ENCODE assay signal across 8 mouse cellular contexts in the genomic region with DNA sequence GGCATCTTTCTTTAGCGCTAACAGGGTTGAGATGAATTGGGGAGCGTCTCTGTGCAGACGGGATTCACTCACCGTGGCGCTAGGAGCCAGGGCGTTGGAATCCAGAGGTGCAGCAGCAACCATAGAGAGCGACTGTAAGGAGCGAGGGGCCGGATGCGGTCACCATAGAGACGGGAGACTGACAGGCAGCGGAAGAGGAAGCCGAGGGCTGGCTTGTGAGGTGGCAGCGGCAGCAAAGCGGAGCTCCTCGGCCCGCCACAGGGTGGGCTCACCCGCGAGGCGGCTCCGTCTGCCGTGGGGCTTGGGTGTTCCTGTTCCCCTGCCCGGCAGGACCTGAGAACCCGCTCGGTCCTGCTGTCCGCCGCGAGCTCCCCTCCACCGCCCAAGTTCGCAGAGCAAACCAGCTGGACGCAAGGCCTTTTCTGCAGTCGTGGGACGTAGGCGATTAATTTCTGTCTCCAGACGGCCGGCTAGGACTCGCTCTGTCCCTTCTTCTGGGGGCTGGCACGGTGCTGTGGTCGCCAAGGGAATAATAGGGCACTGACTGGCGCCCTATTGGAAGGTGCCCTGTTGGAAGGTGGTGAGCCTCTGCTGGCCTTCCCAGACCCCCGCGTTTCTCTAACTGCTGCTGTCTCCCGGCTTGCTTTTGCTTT. TPM values are rescaled to one million over a fixed set of nuclear protein-coding genes. Genes with fewer than 3 reads are reported as not detected.
DNase-seq lines count a peak whose midpoint lies in the region; ATAC-seq and TF ChIP-seq lines count a peak whose summit lies in the region.

Gene Chpf2 (plus strand): TSS at position 195 of the 653 bp plus-strand sequence.

- peak; percentile 59; the same call in 1 of the 2 replicates for ATAC-seq in heart, embryonic 13.5 days (ENCODE audit: extremely low read depth, insufficient number of reproducible peaks, low FRiP score, low TSS enrichment)
- peak; percentile 82 for ATAC-seq in kidney, postnatal 0 days (replicated peaks; ENCODE audit: low FRiP score, low read depth)
- peak; percentile 83 for ATAC-seq in liver, embryonic 15.5 days (ENCODE audit: insufficient read depth)
- ATAC-seq in neural tube, embryonic 12.5 days (ENCODE audit: low FRiP score, low read depth) = peak; percentile 90

- peak; percentile 83 for DNase-seq in CH12.LX (ENCODE audit: extremely low read depth)
- peak; percentile 96 for DNase-seq in brain, embryonic 14.5 days (ENCODE audit: low read depth)
- DNase-seq in kidney, postnatal 0 days (ENCODE audit: low spot score) = peak; percentile 95

- TF ChIP-seq EP300 in CH12.LX (IDR thresholded peaks at IDR 0.05; ENCODE audit: low read length) = no peak

- H3K4me2 ChIP-seq in CH12.LX (ENCODE audit: insufficient read depth, low read depth, poor library complexity, severe bottlenecking) = peak within 1 kb of the TSS; percentile 51
- peak within 1 kb of the TSS; percentile 90 for H3K4me2 ChIP-seq in heart, embryonic 13.5 days
- H3K4me2 ChIP-seq in kidney, postnatal 0 days (ENCODE audit: low read length) = peak within 1 kb of the TSS; percentile 81
- peak within 1 kb of the TSS; percentile 77 for H3K4me2 ChIP-seq in liver, embryonic 15.5 days
- H3K4me2 ChIP-seq in neural tube, embryonic 12.5 days (replicated peaks) = peak within 1 kb of the TSS; percentile 89

- H3K36me3 ChIP-seq in CH12.LX (replicated peaks in 1 of 2; ENCODE audit: control insufficient read depth in 1 of 2, insufficient read depth in 1 of 2, low read length in 1 of 2) = peaks cover 35 to 39% of the 10 kb centered on the region in 2 experiments
- H3K36me3 ChIP-seq in erythroblast, embryonic 14.5 days (ENCODE audit: control insufficient read depth) = peaks cover 32% of the 10 kb centered on the region
- H3K36me3 ChIP-seq in heart, embryonic 13.5 days = peaks cover 35% of the 10 kb centered on the region
- peaks cover 9% of the 10 kb centered on the region; the same call in 1 of the 2 replicates for H3K36me3 ChIP-seq in kidney, postnatal 0 days (ENCODE audit: insufficient read depth, low read length)
- peaks cover 19% of the 10 kb centered on the region for H3K36me3 ChIP-seq in liver, embryonic 15.5 days (replicated peaks)
- peaks cover 24% of the 10 kb centered on the region for H3K36me3 ChIP-seq in neural tube, embryonic 12.5 days
- H3K36me3 ChIP-seq in testis, adult 2 months (ENCODE audit: control insufficient read depth, insufficient read depth, low read length) = no peaks in the 10 kb centered on the region

- no peak for TF ChIP-seq RAD21 in CH12.LX (IDR thresholded peaks at IDR 0.05; ENCODE audit: low read depth, low read length)

- under 1% methylated on average over 43 of the region's 43 CpGs for WGBS in heart, embryonic 13.5 days
- 0% methylated on average over 43 of the region's 43 CpGs for WGBS in kidney, postnatal 0 days
- WGBS in liver, embryonic 15.5 days (ENCODE audit: insufficient replicate concordance) = 0% methylated on average over 43 of the region's 43 CpGs
- under 1% methylated on average over 43 of the region's 43 CpGs for WGBS in neural tube, embryonic 12.5 days

- no peak for TF ChIP-seq CTCF in CH12.LX (conservative IDR thresholded peaks at IDR 0.05 in 1 of 2, IDR thresholded peaks at IDR 0.05 in 1 of 2; ENCODE audit: low read depth in 2 of 2, low read length in 2 of 2)
- no peak for TF ChIP-seq CTCF in brain, embryonic 14.5 days (IDR thresholded peaks at IDR 0.05; ENCODE audit: borderline replicate concordance, extremely low read depth, insufficient read depth, insufficient read length)
- TF ChIP-seq CTCF in kidney, postnatal 0 days (IDR thresholded peaks at IDR 0.05; ENCODE audit: low read depth) = no peak
- no peak for TF ChIP-seq CTCF in testis, adult 2 months (IDR thresholded peaks at IDR 0.05; ENCODE audit: control insufficient read depth, insufficient read depth, insufficient replicate concordance, low read depth, low read length)

- peak within 1 kb of the TSS; percentile 18; the same call in 1 of the 2 replicates for H3K27ac ChIP-seq in CH12.LX (ENCODE audit: insufficient read depth, low read depth)
- peak within 1 kb of the TSS; percentile 77 for H3K27ac ChIP-seq in heart, embryonic 13.5 days (replicated peaks)
- peak within 1 kb of the TSS; percentile 38 for H3K27ac ChIP-seq in kidney, postnatal 0 days
- H3K27ac ChIP-seq in liver, embryonic 15.5 days (replicated peaks) = peak within 1 kb of the TSS; percentile 69
- H3K27ac ChIP-seq in neural tube, embryonic 12.5 days = peak within 1 kb of the TSS; percentile 47; the same call in 1 of the 2 replicates
- H3K27ac ChIP-seq in testis, adult 2 months (ENCODE audit: control insufficient read depth, insufficient read depth, low read depth, low read length) = peak within 1 kb of the TSS; percentile 72

- H3K27me3 ChIP-seq in CH12.LX (replicated peaks) = no peaks in the 10 kb centered on the region
- peaks cover 13% of the 10 kb centered on the region for H3K27me3 ChIP-seq in erythroblast, embryonic 14.5 days (ENCODE audit: control insufficient read depth)
- H3K27me3 ChIP-seq in heart, embryonic 13.5 days (replicated peaks) = no peaks in the 10 kb centered on the region
- H3K27me3 ChIP-seq in kidney, postnatal 0 days (ENCODE audit: insufficient read depth, low read length) = no peaks in the 10 kb centered on the region
- H3K27me3 ChIP-seq in liver, embryonic 15.5 days = peaks cover 16% of the 10 kb centered on the region
- H3K27me3 ChIP-seq in neural tube, embryonic 12.5 days (replicated peaks) = no peaks in the 10 kb centered on the region
- H3K27me3 ChIP-seq in testis, adult 2 months (ENCODE audit: control insufficient read depth, insufficient read depth, low read length) = no peaks in the 10 kb centered on the region

- TF ChIP-seq POLR2A in CH12.LX (IDR thresholded peaks at IDR 0.05; ENCODE audit: low read depth, low read length) = peak; percentile 87
- TF ChIP-seq POLR2A in brain, embryonic 14.5 days (IDR thresholded peaks at IDR 0.05; ENCODE audit: borderline replicate concordance, extremely low read depth, insufficient read depth, insufficient read length, poor library complexity, severe bottlenecking) = peak; percentile 78; the same call in 1 of the 2 replicates
- TF ChIP-seq POLR2A in testis, adult 2 months (IDR thresholded peaks at IDR 0.05; ENCODE audit: control insufficient read depth, low read depth, low read length) = peak; percentile 48; the same call in 1 of the 2 replicates

- peaks cover 19% of the 10 kb centered on the region for H3K79me2 ChIP-seq in CH12.LX (replicated peaks; ENCODE audit: control insufficient read depth, extremely low read depth, insufficient read depth, poor library complexity, severe bottlenecking)

- peak within 1 kb of the TSS; percentile 88 to 98 (median 90) for H3K4me3 ChIP-seq in CH12.LX (replicated peaks in 1 of 3; ENCODE audit: low read depth in 2 of 3, low read length in 2 of 3, poor library complexity in 1 of 3)
- H3K4me3 ChIP-seq in erythroblast, embryonic 14.5 days (replicated peaks) = peak within 1 kb of the TSS; percentile 94
- peak within 1 kb of the TSS; percentile 92 for H3K4me3 ChIP-seq in heart, embryonic 13.5 days
- H3K4me3 ChIP-seq in kidney, postnatal 0 days (replicated peaks; ENCODE audit: low read depth, low read length) = peak within 1 kb of the TSS; percentile 58
- H3K4me3 ChIP-seq in liver, embryonic 15.5 days (replicated peaks) = peak within 1 kb of the TSS; percentile 81
- peak within 1 kb of the TSS; percentile 83 for H3K4me3 ChIP-seq in neural tube, embryonic 12.5 days
- peak within 1 kb of the TSS; percentile 99 for H3K4me3 ChIP-seq in testis, adult 2 months (ENCODE audit: control insufficient read depth, low read depth, low read length)

- in situ Hi-C loops in CH12.LX (cut with MboI; ENCODE audit: low pct_ligation_motif_present, low pct_unique_long_range_greater_than_20kb, low sequenced_read_pairs) = no loop called here

- H3K4me1 ChIP-seq in CH12.LX (ENCODE audit: control insufficient read depth in 1 of 2, insufficient read depth in 2 of 2) = peaks cover 8 to 24% of the 10 kb centered on the region in 2 experiments
- H3K4me1 ChIP-seq in erythroblast, embryonic 14.5 days (ENCODE audit: control insufficient read depth) = peaks cover 51% of the 10 kb centered on the region
- H3K4me1 ChIP-seq in heart, embryonic 13.5 days = peaks cover 35% of the 10 kb centered on the region
- H3K4me1 ChIP-seq in kidney, postnatal 0 days (replicated peaks; ENCODE audit: insufficient read depth, low read length) = peaks cover 15% of the 10 kb centered on the region
- peaks cover 44% of the 10 kb centered on the region for H3K4me1 ChIP-seq in liver, embryonic 15.5 days (replicated peaks)
- H3K4me1 ChIP-seq in neural tube, embryonic 12.5 days = peaks cover 29% of the 10 kb centered on the region
- peaks cover 13% of the 10 kb centered on the region for H3K4me1 ChIP-seq in testis, adult 2 months (ENCODE audit: control insufficient read depth, insufficient read depth, low read length)

- H3K9me3 ChIP-seq in CH12.LX (replicated peaks; ENCODE audit: low read length) = no peaks in the 10 kb centered on the region
- no peaks in the 10 kb centered on the region for H3K9me3 ChIP-seq in erythroblast, embryonic 14.5 days (ENCODE audit: control insufficient read depth, low read length)
- H3K9me3 ChIP-seq in heart, embryonic 13.5 days = no peaks in the 10 kb centered on the region
- no peaks in the 10 kb centered on the region for H3K9me3 ChIP-seq in kidney, postnatal 0 days (replicated peaks; ENCODE audit: low read length)
- no peaks in the 10 kb centered on the region for H3K9me3 ChIP-seq in liver, embryonic 15.5 days (replicated peaks)
- no peaks in the 10 kb centered on the region for H3K9me3 ChIP-seq in neural tube, embryonic 12.5 days

- peak within 1 kb of the TSS; percentile 77 for H3K9ac ChIP-seq in CH12.LX (ENCODE audit: insufficient read depth, low read depth)
- H3K9ac ChIP-seq in heart, embryonic 13.5 days = peak within 1 kb of the TSS; percentile 92
- peak within 1 kb of the TSS; percentile 70 for H3K9ac ChIP-seq in kidney, postnatal 0 days (ENCODE audit: low read depth, low read length)
- H3K9ac ChIP-seq in liver, embryonic 15.5 days = peak within 1 kb of the TSS; percentile 71
- peak within 1 kb of the TSS; percentile 87 for H3K9ac ChIP-seq in neural tube, embryonic 12.5 days

- dilution Hi-C loops in CH12.LX (cut with MboI; ENCODE audit: extremely low pct_ligation_motif_present, extremely low pct_unique_long_range_greater_than_20kb, low sequenced_read_pairs) = no loop called here

TF ChIP-seq in CH12.LX, 34 proteins besides CTCF, POLR2A, EP300 and RAD21 (continues in another document):
- no peak for TF ChIP-seq POLR2AphosphoS2 (IDR thresholded peaks at IDR 0.05; ENCODE audit: low read depth, low read length)

RNA-seq across cellular contexts. Expression of gene Chpf2, which starts in this region (rescaled TPM):
- 20.4 and 25.5 TPM in 2 replicates for total RNA-seq in CH12.LX (2012; rRNA removed)
- total RNA-seq in CH12.LX (2014; rRNA removed) = 11.2 and 11.9 TPM in 2 replicates
- polyA plus RNA-seq in CH12.LX (2012; ENCODE audit: insufficient read length, low read depth) = 22.8 and 26.9 TPM in 2 replicates
- 21.9 and 26.8 TPM in 2 replicates for polyA plus RNA-seq in brain, embryonic 14.5 days (2012; rRNA removed)
- 0.75 and 0.89 TPM in 2 replicates for polyA plus RNA-seq in erythroblast, embryonic 14.5 days (2012)
- 16.1 and 16.6 TPM in 2 replicates for polyA plus RNA-seq in heart, embryonic 13.5 days (2015; fragmentation: Nextera tagmentation; extraction: Ambion mirVana)
- 26.0 and 27.6 TPM in 2 replicates for polyA plus RNA-seq in kidney, postnatal 0 days (2015; fragmentation: Nextera tagmentation; extraction: Ambion mirVana)
- polyA plus RNA-seq in liver, embryonic 15.5 days (2015; fragmentation: Nextera tagmentation; extraction: Ambion mirVana) = 10.5 and 13.4 TPM in 2 replicates
- 19.8 and 21.6 TPM in 2 replicates for polyA plus RNA-seq in neural tube, embryonic 12.5 days (2016; fragmentation: Nextera tagmentation; extraction: Ambion mirVana)
- polyA plus RNA-seq in testis, adult 2 months (2012; rRNA removed) = 9.1 and 12.4 TPM in 2 replicates

Comparison
In these comparisons a context has a peak if more than half of its experiments do, and no peak if none do; other contexts are left out.
1. Peak in every context shown above with its lines: DNase-seq, ATAC-seq, H3K4me3 ChIP-seq and H3K27ac ChIP-seq.
2. H3K27ac ChIP-seq: peak in every context shown above with its lines; median percentile 77 in heart, embryonic 13.5 days; 72 in testis, adult 2 months; 69 in liver, embryonic 15.5 days; 47 in neural tube, embryonic 12.5 days; 38 in kidney, postnatal 0 days; 18 in CH12.LX.